Mouse (Mus musculus) v-Abl transformed pro-B cells (cell line): ENCODE results near the gene Scrg1.

Source experiments
- in situ Hi-C, 2 experiments: fragments of 400-800 bp; cut with MboI; formaldehyde crosslinking; loops; one replicate each; pipeline ENCODE4 v1.15.1; 2025; ENCODE audit not compliant: unreplicated experiment in 2 of 2

Gene Scrg1

GRCm38 (mm10) chr8:57455765-57456164 is at the start of gene Scrg1:
Scrg1 (plus strand) TSS chr8:57455923.
- in situ Hi-C loops = no loop called here

DNA sequence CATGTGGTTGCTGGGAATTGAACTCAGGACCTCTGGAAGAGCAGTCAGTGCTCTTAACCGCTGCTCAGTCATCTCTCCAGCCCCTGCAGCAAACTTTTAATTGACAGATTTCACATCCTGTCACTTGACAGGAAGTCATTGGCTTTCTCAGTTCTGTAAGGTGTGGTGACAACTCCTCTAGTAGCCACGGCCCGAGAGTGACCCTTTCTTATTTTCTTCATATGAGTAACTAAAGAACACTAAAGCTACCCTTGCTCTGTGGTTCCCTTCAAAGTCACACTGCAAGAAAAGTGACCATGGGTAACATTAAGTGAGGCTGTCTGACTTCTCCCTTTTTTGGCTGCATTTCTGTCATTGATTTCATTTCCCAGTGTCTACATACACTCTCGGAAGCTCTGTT is 49.4 kb upstream of the Scrg1 start:
- in situ Hi-C loops = no loop called here

DNA sequence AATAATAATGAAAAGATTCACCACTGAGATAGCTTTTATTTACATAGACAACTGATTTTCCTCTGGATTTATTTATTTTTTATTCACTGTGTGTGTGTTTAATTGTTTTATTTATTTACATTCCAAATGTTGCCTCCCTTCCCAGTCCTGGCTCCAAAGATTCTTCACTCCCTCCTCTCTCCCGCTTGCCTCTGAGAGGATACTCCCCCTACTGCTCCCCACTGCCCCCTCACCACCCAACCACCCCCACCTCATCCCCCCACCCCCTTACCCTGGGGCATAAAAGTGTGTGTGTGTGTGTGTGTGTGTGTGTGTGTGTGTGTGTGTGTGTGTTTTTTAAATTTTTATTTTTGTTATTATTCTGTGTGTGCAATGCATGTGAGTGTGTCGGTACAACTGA is 46.4 kb upstream of the Scrg1 start:
- in situ Hi-C loops = no loop called here

- in situ Hi-C loops = no loop called here
Observed at GRCm38 (mm10) chr8:57409779-57410472, 45.8 kb upstream of the Scrg1 start.

- in situ Hi-C loops = no loop called here
Observed at GRCm38 (mm10) chr8:57410473-57410863, 45.3 kb upstream of the Scrg1 start.

DNA sequence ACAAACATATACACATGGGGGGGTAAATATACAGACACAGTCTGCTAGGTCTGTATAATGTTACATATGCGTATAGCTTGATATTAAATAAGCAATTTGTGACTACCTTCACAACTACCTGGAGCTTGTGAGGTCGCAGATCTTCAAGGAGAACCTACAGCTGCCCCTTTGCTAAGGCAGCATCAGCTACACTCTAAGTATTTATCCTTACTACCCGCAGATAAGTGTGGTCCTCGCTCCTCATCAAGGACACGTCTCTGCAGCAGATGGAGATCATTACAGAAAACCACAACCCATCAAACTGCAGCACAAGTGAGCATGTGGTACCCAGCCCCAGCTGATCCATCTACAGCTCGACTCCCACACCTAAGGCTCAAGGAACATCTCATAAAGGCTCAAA is 44.4 kb upstream of the Scrg1 start:
- in situ Hi-C loops = no loop called here

DNA sequence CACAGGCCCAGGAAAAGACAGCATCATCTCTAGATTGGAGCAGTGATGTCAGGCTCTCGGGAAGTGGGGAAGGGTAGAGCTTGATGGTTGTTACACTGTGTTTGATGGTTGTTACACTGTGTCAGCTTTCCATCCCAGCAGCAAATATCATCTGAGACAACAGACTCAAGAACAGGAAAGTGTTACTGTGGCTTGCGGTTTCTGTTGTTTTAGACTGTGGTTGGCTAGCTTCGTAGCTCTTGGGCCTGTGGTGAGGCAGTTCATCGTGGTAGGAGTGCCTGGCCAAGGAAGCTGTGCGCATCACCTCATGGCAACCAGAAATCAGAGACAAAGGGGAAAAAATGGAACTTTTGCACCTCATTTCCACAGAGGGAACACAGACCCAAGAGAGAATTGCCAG is 38.9 kb upstream of the Scrg1 start:
- in situ Hi-C loops = no loop called here

DNA sequence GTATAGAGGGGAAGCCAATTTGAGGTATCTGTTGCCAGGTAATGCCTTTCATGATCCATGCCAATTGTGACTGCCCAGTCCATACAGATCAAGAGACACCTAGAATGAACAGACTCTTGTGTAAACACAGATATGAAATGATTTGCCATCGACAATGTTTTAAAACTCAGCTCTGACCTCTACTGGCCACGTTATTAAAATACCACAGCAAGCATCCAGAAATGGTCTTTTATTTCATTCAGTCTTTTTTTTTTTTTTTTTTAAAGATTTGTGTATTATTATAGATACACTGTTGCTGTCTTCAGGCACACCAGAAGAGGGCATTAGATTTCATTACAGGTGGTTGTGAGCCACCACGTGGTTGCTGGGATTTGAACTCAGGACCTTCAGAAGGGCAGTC is 29.6 kb upstream of the Scrg1 start:
- in situ Hi-C loops = loop anchor here (5.0 to 25.0 kb wide), 5 partner anchors 106 to 1889 kb away; no protein-coding TSS in a partner anchor

- in situ Hi-C loops = loop anchor here (5.0 to 25.0 kb wide), 5 partner anchors 105 to 1890 kb away; no protein-coding TSS in a partner anchor
Observed at GRCm38 (mm10) chr8:57427581-57428366, 27.9 kb upstream of the Scrg1 start.

GRCm38 (mm10) chr8:57428566-57428965 is 27.2 kb upstream of the Scrg1 start:
- in situ Hi-C loops = loop anchor here (5.0 to 25.0 kb wide), 5 partner anchors 104 to 1891 kb away; no protein-coding TSS in a partner anchor

- in situ Hi-C loops = loop anchor here (5.0 to 25.0 kb wide), 5 partner anchors 103 to 1892 kb away; no protein-coding TSS in a partner anchor
Observed at GRCm38 (mm10) chr8:57429166-57429887, 26.4 kb upstream of the Scrg1 start.

- in situ Hi-C loops = loop anchor here (5.0 to 25.0 kb wide), 8 partner anchors 77 to 1895 kb away; no protein-coding TSS in a partner anchor
Observed at GRCm38 (mm10) chr8:57429888-57430274, 25.8 kb upstream of the Scrg1 start.

- in situ Hi-C loops = loop anchor here (5.0 to 25.0 kb wide), 5 partner anchors 76 to 1896 kb away; no protein-coding TSS in a partner anchor
Observed at GRCm38 (mm10) chr8:57430901-57431300, 24.8 kb upstream of the Scrg1 start.

DNA sequence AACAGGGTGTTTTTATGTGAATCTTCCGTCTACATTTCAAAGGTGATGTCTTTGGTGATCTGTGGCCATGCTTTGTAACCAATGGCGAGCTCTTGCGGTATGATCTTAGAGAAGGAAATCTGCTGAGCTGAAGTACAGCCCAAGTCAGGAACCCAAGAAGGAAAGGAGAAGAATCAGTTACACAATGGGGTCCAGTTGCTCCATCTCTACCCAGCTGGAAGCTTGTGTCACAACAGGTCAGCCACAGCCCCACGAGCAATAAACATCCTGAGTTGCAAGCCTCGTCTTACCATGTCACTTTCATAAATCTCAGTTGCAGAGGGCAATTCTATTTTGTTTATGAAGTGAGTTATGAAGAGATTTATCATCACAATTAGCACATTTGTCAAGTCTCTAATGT is 22.9 kb upstream of the Scrg1 start:
- in situ Hi-C loops = loop anchor here (5.0 to 25.0 kb wide), 5 partner anchors 74 to 1898 kb away; no protein-coding TSS in a partner anchor

GRCm38 (mm10) chr8:57435768-57436436 is 19.8 kb upstream of the Scrg1 start:
- in situ Hi-C loops = loop anchor here (10.0 to 25.0 kb wide), 2 partner anchors 1899 to 1901 kb away; no protein-coding TSS in a partner anchor

GRCm38 (mm10) chr8:57436437-57436796 is 19.3 kb upstream of the Scrg1 start:
- in situ Hi-C loops = loop anchor here (10.0 to 25.0 kb wide), 2 partner anchors 1899 to 1902 kb away; no protein-coding TSS in a partner anchor

DNA sequence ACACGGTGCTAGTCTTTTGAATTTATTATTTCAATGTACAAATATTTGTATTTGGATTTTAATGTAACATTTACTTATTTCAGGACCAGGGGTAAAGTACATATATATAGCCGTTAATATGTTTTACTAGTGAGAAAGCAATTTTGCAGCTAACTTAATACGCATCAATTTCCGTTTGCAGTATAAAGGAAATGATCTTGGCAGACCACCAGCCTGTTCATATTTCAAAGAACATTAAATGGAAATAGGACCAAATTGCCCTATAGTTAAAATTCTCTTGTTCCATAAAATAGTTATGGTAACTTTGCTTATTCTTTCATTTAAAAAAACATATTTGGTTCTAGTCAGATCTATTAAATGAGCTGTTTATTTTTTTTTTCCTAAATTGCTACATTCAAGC is 14.6 kb upstream of the Scrg1 start:
- in situ Hi-C loops = loop anchor here in 1 of 2 experiments (25.0 kb wide), 1 partner anchor 1904 kb away; no protein-coding TSS in a partner anchor

- in situ Hi-C loops = loop anchor here in 1 of 2 experiments (25.0 kb wide), 1 partner anchor 1904 kb away; no protein-coding TSS in a partner anchor
Observed at GRCm38 (mm10) chr8:57441556-57441955, 14.2 kb upstream of the Scrg1 start.

- in situ Hi-C loops = loop anchor here in 1 of 2 experiments (25.0 kb wide), 1 partner anchor 1906 kb away; no protein-coding TSS in a partner anchor
Observed at GRCm38 (mm10) chr8:57443289-57443688, 12.4 kb upstream of the Scrg1 start.

DNA sequence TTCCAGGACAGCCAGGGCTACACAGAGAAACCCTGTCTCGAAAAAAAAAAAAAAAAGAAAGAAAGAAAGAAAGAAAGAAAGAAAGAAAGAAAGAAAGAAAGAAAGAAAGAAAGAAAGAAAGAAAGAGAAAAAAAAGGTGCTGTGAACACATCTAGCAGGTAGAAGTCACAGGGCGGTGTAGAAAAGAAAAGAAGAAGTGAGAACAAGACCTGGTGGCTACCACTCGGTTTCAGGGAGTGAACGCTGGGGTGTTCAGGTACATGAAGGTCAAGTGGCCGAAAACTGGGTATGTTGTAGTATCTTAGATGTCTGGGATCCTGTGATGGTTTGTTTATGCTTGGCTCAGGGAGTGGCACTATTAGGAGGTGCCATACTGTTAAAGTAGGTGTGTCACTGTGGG is 9.8 kb upstream of the Scrg1 start:
- in situ Hi-C loops = loop anchor here in 1 of 2 experiments (25.0 kb wide), 1 partner anchor 1909 kb away; no protein-coding TSS in a partner anchor
